Mouse (Mus musculus) forebrain, embryonic 15.5 days (tissue): ENCODE results near the gene Snx4. TPM values are rescaled to one million over a fixed set of nuclear protein-coding genes. Genes with fewer than 3 reads are reported as not detected.

ENCODE experiments used
- ATAC-seq: fragments of 200-750 bp; cut with Nextera tagmentation; replicated peaks from 2 replicates; pipeline ENCODE4 v1.8.0; 2017; ENCODE audit warnings: mild to moderate bottlenecking, moderate TSS enrichment, moderate library complexity
- H3K27ac ChIP-seq: fragments of 300-500 bp; sonication (generic); replicated peaks from 2 replicates; pipeline ENCODE4 v1.5.1; 2015; ENCODE audit warnings: mild to moderate bottlenecking, inconsistent platforms
- H3K27me3 ChIP-seq: fragments of 300-500 bp; sonication (generic); 2 replicates; pipeline ENCODE4 v1.6.1; 2015; ENCODE audit warnings: inconsistent platforms
- H3K36me3 ChIP-seq: fragments of 300-500 bp; sonication (generic); 2 replicates; pipeline ENCODE4 v1.6.1; 2015; ENCODE audit warnings: mild to moderate bottlenecking, inconsistent platforms
- H3K4me1 ChIP-seq: fragments of 300-500 bp; sonication (generic); 2 replicates; pipeline ENCODE4 v1.6.1; 2015; ENCODE audit warnings: inconsistent platforms
- H3K4me2 ChIP-seq: fragments of 300-500 bp; sonication (generic); replicated peaks from 2 replicates; pipeline ENCODE4 v1.6.1; 2015; ENCODE audit warnings: mild to moderate bottlenecking, inconsistent platforms
- H3K4me3 ChIP-seq: fragments of 300-500 bp; sonication (generic); 2 replicates; pipeline ENCODE4 v1.5.1; 2015; ENCODE audit warnings: mild to moderate bottlenecking, inconsistent platforms
- H3K9ac ChIP-seq: fragments of 300-500 bp; sonication (generic); replicated peaks from 2 replicates; pipeline ENCODE4 v1.6.1; 2015; ENCODE audit warnings: mild to moderate bottlenecking, inconsistent platforms
- H3K9me3 ChIP-seq: fragments of 300-500 bp; sonication (generic); 2 replicates; pipeline ENCODE4 v1.6.1; 2016; ENCODE audit warnings: inconsistent platforms
- WGBS: fragments of 180-500 bp; shearing (Covaris S2); methylation state at CpG from one replicate; pipeline ENCODE4 v1.1.7; 2015; ENCODE audit warnings: mixed read lengths; 5-methylcytosine and 5-hydroxymethylcytosine counted together
- polyA plus RNA-seq: library from polyadenylated mRNA; unstranded; fragments of >200 nt; fragmentation: Nextera tagmentation; extraction: Ambion mirVana; gene quantifications from 2 replicates; pipeline ENCODE4 v1.2.1, GENCODE M21; 2015

Gene Snx4
- polyA plus RNA-seq, 1 experiment from 2014 or later: 79.4 TPM

GRCm38 (mm10) chr16:33246526-33246925, 4.7 kb upstream of the Snx4 start:
- no peak overlapping the region for H3K4me3 ChIP-seq
- no peaks in the 10 kb centered on the region for H3K27me3 ChIP-seq
- WGBS: 84% methylated on average over 5 of the region's 5 CpGs
- no peak overlapping the region for H3K4me2 ChIP-seq
- H3K27ac ChIP-seq: no peak overlapping the region
- H3K36me3 ChIP-seq: peaks cover 22% of the 10 kb centered on the region; the same call in 1 of the 2 replicates
- ATAC-seq: no peak
- H3K9me3 ChIP-seq: no peaks in the 10 kb centered on the region
- H3K9ac ChIP-seq: no peak overlapping the region
- peaks cover 6% of the 10 kb centered on the region for H3K4me1 ChIP-seq

GRCm38 (mm10) chr16:33247006-33247405, 4.2 kb upstream of the Snx4 start:
- Histone ChIP-seq H3K9me3 (no peaks in the 10 kb centered on the region), H3K4me2 (no peak overlapping the region), H3K27ac (no peak overlapping the region), H3K4me1 (peaks cover 8% of the 10 kb centered on the region), H3K9ac (no peak overlapping the region), H3K36me3 (peaks cover 19% of the 10 kb centered on the region; the same call in 1 of the 2 replicates), H3K27me3 (no peaks in the 10 kb centered on the region), H3K4me3 (no peak overlapping the region)
- no peak for ATAC-seq
- whole genome bisulfite sequencing: 84% methylated on average over 2 of the region's 2 CpGs

GRCm38 (mm10) chr16:33250651-33251120, 556 bp upstream of the Snx4 start:
- no peak for ATAC-seq
- Histone ChIP-seq H3K27me3 (no peaks in the 10 kb centered on the region), H3K4me3 (peak overlapping the region; percentile 100), H3K4me2 (peak overlapping the region; percentile 66), H3K9me3 (no peaks in the 10 kb centered on the region), H3K4me1 (peaks cover 24% of the 10 kb centered on the region), H3K27ac (peak overlapping the region; percentile 73), H3K36me3 (no peaks in the 10 kb centered on the region), H3K9ac (peak overlapping the region; percentile 99)
- 18% methylated on average over 9 of the region's 9 CpGs for WGBS

- Histone ChIP-seq H3K27me3 (no peaks in the 10 kb centered on the region), H3K36me3 (no peaks in the 10 kb centered on the region), H3K27ac (no peak overlapping the region), H3K9me3 (no peaks in the 10 kb centered on the region), H3K4me2 (no peak overlapping the region), H3K9ac (no peak overlapping the region), H3K4me1 (peaks cover 21% of the 10 kb centered on the region), H3K4me3 (no peak overlapping the region)
- no peak for ATAC-seq
- 84% methylated on average over 7 of the region's 7 CpGs for WGBS
These were observed 4.4 kb downstream of the Snx4 start for GRCm38 (mm10) chr16:33255601-33256000.

- no peak overlapping the region for H3K9ac ChIP-seq
- H3K27me3 ChIP-seq: no peaks in the 10 kb centered on the region
- H3K27ac ChIP-seq: no peak overlapping the region
- 96% methylated on average over 2 of the region's 2 CpGs for WGBS
- ATAC-seq: no peak
- no peak overlapping the region for H3K4me2 ChIP-seq
- no peaks in the 10 kb centered on the region for H3K36me3 ChIP-seq
- H3K9me3 ChIP-seq: no peaks in the 10 kb centered on the region
- H3K4me3 ChIP-seq: no peak overlapping the region
- H3K4me1 ChIP-seq: 0 out of 2 replicates have a peak, but pooled peaks cover 5% of the 10 kb centered on the region
These were observed 7.3 kb downstream of the Snx4 start for GRCm38 (mm10) chr16:33258530-33258929.

- Histone ChIP-seq H3K4me1 (no peaks in the 10 kb centered on the region), H3K36me3 (peaks cover 10% of the 10 kb centered on the region), H3K4me3 (no peak overlapping the region), H3K4me2 (no peak overlapping the region), H3K27me3 (no peaks in the 10 kb centered on the region), H3K27ac (no peak overlapping the region), H3K9ac (no peak overlapping the region), H3K9me3 (no peaks in the 10 kb centered on the region)
- 81% methylated on average over 3 of the region's 3 CpGs for WGBS
- ATAC-seq: no peak
These were observed 8.6 kb downstream of the Snx4 start for GRCm38 (mm10) chr16:33259824-33260223.

- H3K9ac ChIP-seq: no peak overlapping the region
- no peaks in the 10 kb centered on the region for H3K27me3 ChIP-seq
- H3K4me2 ChIP-seq: no peak overlapping the region
- no peaks in the 10 kb centered on the region for H3K4me1 ChIP-seq
- peaks cover 19% of the 10 kb centered on the region for H3K36me3 ChIP-seq
- H3K4me3 ChIP-seq: no peak overlapping the region
- no peaks in the 10 kb centered on the region for H3K9me3 ChIP-seq
- H3K27ac ChIP-seq: no peak overlapping the region
- ATAC-seq: no peak
- 95% methylated on average over 8 of the region's 8 CpGs for WGBS
These were observed 9.6 kb downstream of the Snx4 start for GRCm38 (mm10) chr16:33260825-33261224.

- H3K27ac ChIP-seq: no peak overlapping the region
- H3K36me3 ChIP-seq: peaks cover 26% of the 10 kb centered on the region
- no peak overlapping the region for H3K4me2 ChIP-seq
- no peak overlapping the region for H3K9ac ChIP-seq
- no peak overlapping the region for H3K4me3 ChIP-seq
- no peaks in the 10 kb centered on the region for H3K27me3 ChIP-seq
- no peaks in the 10 kb centered on the region for H3K9me3 ChIP-seq
- 93% methylated on average over 2 of the region's 2 CpGs for whole genome bisulfite sequencing
- H3K4me1 ChIP-seq: no peaks in the 10 kb centered on the region
- ATAC-seq: no peak
These were observed 10.4 kb downstream of the Snx4 start for GRCm38 (mm10) chr16:33261584-33262061.

GRCm38 (mm10) chr16:33262096-33262495, 10.9 kb downstream of the Snx4 start:
- Histone ChIP-seq H3K36me3 (peaks cover 29% of the 10 kb centered on the region), H3K9ac (no peak overlapping the region), H3K4me1 (no peaks in the 10 kb centered on the region), H3K4me3 (no peak overlapping the region), H3K4me2 (no peak overlapping the region), H3K9me3 (no peaks in the 10 kb centered on the region), H3K27ac (no peak overlapping the region), H3K27me3 (no peaks in the 10 kb centered on the region)
- 87% methylated on average over 1 of the region's 1 CpGs for WGBS
- no peak for ATAC-seq

- H3K4me3 ChIP-seq: no peak overlapping the region
- no peaks in the 10 kb centered on the region for H3K27me3 ChIP-seq
- ATAC-seq: no peak
- H3K27ac ChIP-seq: no peak overlapping the region
- no peak overlapping the region for H3K9ac ChIP-seq
- no peaks in the 10 kb centered on the region for H3K4me1 ChIP-seq
- H3K36me3 ChIP-seq: peaks cover 60% of the 10 kb centered on the region
- no peak overlapping the region for H3K4me2 ChIP-seq
- no peaks in the 10 kb centered on the region for H3K9me3 ChIP-seq
- 92% methylated on average over 9 of the region's 9 CpGs for WGBS
These were observed 16.5 kb downstream of the Snx4 start for GRCm38 (mm10) chr16:33267616-33268253.

GRCm38 (mm10) chr16:33271824-33272223, 20.6 kb downstream of the Snx4 start:
- WGBS: 95% methylated on average over 4 of the region's 4 CpGs
- Histone ChIP-seq H3K4me1 (no peaks in the 10 kb centered on the region), H3K4me2 (no peak overlapping the region)

GRCm38 (mm10) chr16:33283079-33283478, 31.8 kb downstream of the Snx4 start:
- Histone ChIP-seq H3K27ac (no peak overlapping the region), H3K4me1 (no peaks in the 10 kb centered on the region), H3K4me2 (no peak overlapping the region), H3K4me3 (no peak overlapping the region), H3K9me3 (no peaks in the 10 kb centered on the region), H3K27me3 (no peaks in the 10 kb centered on the region), H3K9ac (no peak overlapping the region), H3K36me3 (peaks cover 52% of the 10 kb centered on the region)
- no peak for ATAC-seq
- 93% methylated on average over 1 of the region's 1 CpGs for WGBS

More at GRCm38 (mm10) chr16:33271824-33272223, 20.6 kb downstream of the Snx4 start:
- no peak overlapping the region for H3K27ac ChIP-seq
- no peaks in the 10 kb centered on the region for H3K27me3 ChIP-seq
- H3K9ac ChIP-seq: no peak overlapping the region
- no peak overlapping the region for H3K4me3 ChIP-seq
- ATAC-seq: no peak
- H3K36me3 ChIP-seq: peaks cover 50% of the 10 kb centered on the region
- H3K9me3 ChIP-seq: no peaks in the 10 kb centered on the region

GRCm38 (mm10) chr16:33288536-33288935, 37.3 kb downstream of the Snx4 start:
- H3K9ac ChIP-seq: no peak overlapping the region
- WGBS: 91% methylated on average over 9 of the region's 9 CpGs
- no peak overlapping the region for H3K4me3 ChIP-seq
- peaks cover 74% of the 10 kb centered on the region for H3K36me3 ChIP-seq
- no peaks in the 10 kb centered on the region for H3K27me3 ChIP-seq
- H3K4me2 ChIP-seq: no peak overlapping the region
- no peak for ATAC-seq
- no peak overlapping the region for H3K27ac ChIP-seq
- no peaks in the 10 kb centered on the region for H3K4me1 ChIP-seq
- no peaks in the 10 kb centered on the region for H3K9me3 ChIP-seq
